Mouse (Mus musculus): ENCODE measurements around the gene Eya2. TPM values are rescaled to one million over a fixed set of nuclear protein-coding genes. Genes with fewer than 3 reads are reported as not detected.

The Eya2 gene
- total and polyA plus RNA-seq, 3 experiments, result not detected

DNA sequence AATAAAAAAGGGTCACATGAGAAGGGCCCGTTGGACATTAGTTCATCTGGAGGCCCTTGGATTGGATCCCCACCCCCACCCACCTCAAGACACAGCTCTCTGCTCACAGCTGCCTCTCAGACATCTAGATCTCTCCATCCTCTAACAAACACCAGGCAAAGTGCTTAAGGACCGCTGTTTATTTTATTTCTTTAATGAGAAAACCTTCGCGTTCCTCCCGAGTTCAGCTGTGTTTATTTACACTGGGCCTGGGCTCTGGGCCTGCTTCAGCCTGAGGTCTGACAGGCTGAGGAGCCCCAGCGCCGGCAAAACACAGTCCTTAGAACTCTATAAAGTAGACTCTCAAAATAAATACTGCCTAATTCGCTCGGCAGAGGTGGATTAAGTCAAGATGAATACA, 146.2 kb downstream of the Eya2 start:
- H3K4me1 ChIP-seq (ENCODE audit: insufficient read depth, low read depth, low read length), result no peaks in the 10 kb centered on the region
- DNase-seq (ENCODE audit: low spot score), result no peak
- peaks cover 3% of the 10 kb centered on the region; the same call in 1 of the 2 replicates for H3K27me3 ChIP-seq (ENCODE audit: insufficient read depth, low read length)
- no peaks in the 10 kb centered on the region for H3K9me3 ChIP-seq (replicated peaks)
- TF ChIP-seq GATA2 (IDR thresholded peaks at IDR 0.05; ENCODE audit: borderline replicate concordance, low read depth, low read length) (no peak), TAL1 (conservative IDR thresholded peaks at IDR 0.05; ENCODE audit: low read depth, low read length) (no peak), POLR2AphosphoS5 (IDR thresholded peaks at IDR 0.05; ENCODE audit: insufficient replicate concordance, low read depth, low read length) (no peak), GATA1 (IDR thresholded peaks at IDR 0.05; ENCODE audit: borderline replicate concordance, low read length) (no peak)
- no peaks in the 10 kb centered on the region for H3K36me3 ChIP-seq (replicated peaks)
- ATAC-seq (ENCODE audit: extremely low read depth, insufficient number of reproducible peaks, low FRiP score, poor library complexity, severe bottlenecking), result no peak
- no peak overlapping the region for H3K4me3 ChIP-seq (ENCODE audit: low read depth, low read length)

DNA sequence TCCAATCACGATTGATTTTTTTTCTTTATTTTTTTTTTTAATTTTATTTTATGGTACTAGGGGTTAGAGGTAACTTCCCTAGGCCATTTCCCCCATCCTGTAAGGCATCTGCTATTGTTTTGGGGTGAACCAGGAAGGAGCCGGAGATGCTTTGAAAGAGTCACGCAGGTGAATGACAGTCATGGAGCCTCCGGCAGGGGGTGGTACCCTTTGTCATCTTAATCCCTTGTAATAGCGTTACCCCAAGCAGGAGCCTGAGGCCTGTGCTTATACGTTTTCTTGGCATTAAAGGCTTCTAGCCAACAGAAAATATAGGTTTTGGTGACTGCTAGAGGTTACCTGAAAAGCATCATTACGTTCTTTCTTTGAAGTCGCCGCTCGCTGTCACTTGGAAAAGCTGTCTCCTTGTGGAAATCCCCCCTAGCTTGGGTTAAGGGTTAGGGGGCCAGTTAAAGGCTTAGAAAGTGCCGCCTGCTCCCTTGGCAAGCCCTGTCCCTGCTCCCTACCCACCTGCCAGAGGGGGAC, 146.8 kb downstream of the Eya2 start:
- H3K9me3 ChIP-seq (replicated peaks), result no peaks in the 10 kb centered on the region
- no peaks in the 10 kb centered on the region for H3K36me3 ChIP-seq (replicated peaks)
- H3K4me1 ChIP-seq (ENCODE audit: insufficient read depth, low read depth, low read length), result no peaks in the 10 kb centered on the region
- H3K27me3 ChIP-seq (ENCODE audit: insufficient read depth, low read length), result peaks cover 3% of the 10 kb centered on the region; the same call in 1 of the 2 replicates
- ATAC-seq (ENCODE audit: extremely low read depth, insufficient number of reproducible peaks, low FRiP score, poor library complexity, severe bottlenecking) (no peak), DNase-seq (ENCODE audit: low spot score) (no peak)
- no peak overlapping the region for H3K4me3 ChIP-seq (ENCODE audit: low read depth, low read length)
- TF ChIP-seq TAL1 (conservative IDR thresholded peaks at IDR 0.05; ENCODE audit: low read depth, low read length) (no peak), GATA2 (IDR thresholded peaks at IDR 0.05; ENCODE audit: borderline replicate concordance, low read depth, low read length) (no peak)

DNA sequence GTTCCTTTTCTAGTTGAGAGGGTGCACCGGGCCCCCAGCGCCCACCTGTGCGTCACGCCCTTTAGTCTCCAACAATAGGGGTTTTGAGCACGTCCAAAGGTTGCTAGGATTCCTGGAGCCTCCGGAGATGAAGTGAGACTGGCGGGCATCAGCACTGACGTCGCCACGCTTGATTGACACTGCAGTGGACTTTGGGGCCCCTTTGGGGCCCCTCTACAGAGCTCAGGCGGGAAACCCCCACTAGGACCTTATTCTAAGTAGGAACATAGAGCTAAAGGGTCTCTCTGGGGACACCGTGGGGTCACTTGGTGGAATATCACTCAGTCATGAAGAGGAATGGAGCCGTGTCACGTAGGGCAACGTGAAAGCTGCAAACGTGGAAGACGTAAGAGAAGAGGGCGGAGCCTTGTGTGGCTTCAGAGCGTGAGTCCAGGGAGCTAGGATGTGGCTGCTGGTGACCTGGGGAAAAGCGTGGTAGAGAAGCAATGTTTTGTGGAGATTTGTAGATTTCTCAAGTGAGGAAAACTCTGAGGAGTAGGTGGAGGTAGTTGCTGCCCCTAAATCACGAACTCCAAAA, 147.5 kb downstream of the Eya2 start:
- Histone ChIP-seq H3K4me3 (ENCODE audit: low read depth, low read length) (no peak overlapping the region), H3K9me3 (replicated peaks) (no peaks in the 10 kb centered on the region), H3K36me3 (replicated peaks) (no peaks in the 10 kb centered on the region), H3K4me1 (ENCODE audit: insufficient read depth, low read depth, low read length) (no peaks in the 10 kb centered on the region), H3K27me3 (ENCODE audit: insufficient read depth, low read length) (peaks cover 3% of the 10 kb centered on the region; the same call in 1 of the 2 replicates)
- ATAC-seq (ENCODE audit: extremely low read depth, insufficient number of reproducible peaks, low FRiP score, poor library complexity, severe bottlenecking) (no peak), DNase-seq (ENCODE audit: low spot score) (no peak)
- TF ChIP-seq GATA2 (IDR thresholded peaks at IDR 0.05; ENCODE audit: borderline replicate concordance, low read depth, low read length) (no peak), TAL1 (conservative IDR thresholded peaks at IDR 0.05; ENCODE audit: low read depth, low read length) (no peak), CTCF (IDR thresholded peaks at IDR 0.05; ENCODE audit: low read depth, low read length) (no peak)

DNA sequence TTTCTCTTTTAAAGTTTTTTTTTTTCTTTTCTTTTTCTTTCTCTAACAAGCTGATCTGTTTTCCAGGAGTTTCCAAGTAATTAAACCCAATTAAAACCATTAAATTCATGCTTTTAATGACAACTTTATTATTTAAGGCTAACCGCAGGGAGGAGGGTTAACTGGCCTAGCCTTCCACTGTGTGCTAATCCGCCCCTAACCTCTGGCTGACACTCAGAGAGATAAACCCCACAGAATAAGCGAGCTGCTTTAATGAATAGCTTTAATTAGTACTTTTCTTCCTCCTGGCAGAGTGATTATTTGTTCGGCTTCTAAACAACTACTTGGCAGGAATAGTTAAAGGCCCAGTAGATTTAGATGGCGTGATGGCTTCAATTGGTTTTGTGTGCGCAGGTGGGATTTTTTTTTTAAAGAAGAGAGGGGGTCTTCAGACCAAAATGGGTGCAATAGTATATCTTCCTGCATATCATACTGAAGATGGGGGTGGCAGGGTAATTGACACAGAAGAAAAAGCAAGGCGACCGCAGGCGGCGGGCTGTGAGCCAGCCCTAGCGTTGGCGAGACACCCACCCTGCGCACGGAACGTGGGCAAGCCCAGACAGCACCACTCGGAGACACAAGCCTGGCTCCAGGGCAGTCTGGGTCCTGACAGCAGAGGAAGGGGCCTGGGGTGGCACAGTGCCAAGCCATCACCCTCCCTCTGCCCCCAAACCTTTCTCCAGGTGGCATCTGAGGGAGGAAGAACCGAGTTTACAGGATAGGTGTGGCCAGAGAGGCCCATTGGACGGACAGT, 150.7 kb downstream of the Eya2 start:
- Histone ChIP-seq H3K36me3 (replicated peaks) (no peaks in the 10 kb centered on the region), H3K4me3 (ENCODE audit: low read depth, low read length) (no peak overlapping the region), H3K4me1 (ENCODE audit: insufficient read depth, low read depth, low read length) (no peaks in the 10 kb centered on the region), H3K27me3 (ENCODE audit: insufficient read depth, low read length) (peaks cover 3% of the 10 kb centered on the region; the same call in 1 of the 2 replicates), H3K9me3 (replicated peaks) (no peaks in the 10 kb centered on the region)
- no peak for TF ChIP-seq POLR2AphosphoS5 (IDR thresholded peaks at IDR 0.05; ENCODE audit: insufficient replicate concordance, low read depth, low read length)
- TF ChIP-seq TAL1 (conservative IDR thresholded peaks at IDR 0.05; ENCODE audit: low read depth, low read length), result no peak
- TF ChIP-seq CTCF (IDR thresholded peaks at IDR 0.05; ENCODE audit: low read depth, low read length), result no peak
- TF ChIP-seq GATA1 (IDR thresholded peaks at IDR 0.05; ENCODE audit: borderline replicate concordance, low read length), result no peak
- TF ChIP-seq GATA2 (IDR thresholded peaks at IDR 0.05; ENCODE audit: borderline replicate concordance, low read depth, low read length), result no peak
- ATAC-seq (ENCODE audit: extremely low read depth, insufficient number of reproducible peaks, low FRiP score, poor library complexity, severe bottlenecking) (no peak), DNase-seq (ENCODE audit: low spot score) (no peak)

DNA sequence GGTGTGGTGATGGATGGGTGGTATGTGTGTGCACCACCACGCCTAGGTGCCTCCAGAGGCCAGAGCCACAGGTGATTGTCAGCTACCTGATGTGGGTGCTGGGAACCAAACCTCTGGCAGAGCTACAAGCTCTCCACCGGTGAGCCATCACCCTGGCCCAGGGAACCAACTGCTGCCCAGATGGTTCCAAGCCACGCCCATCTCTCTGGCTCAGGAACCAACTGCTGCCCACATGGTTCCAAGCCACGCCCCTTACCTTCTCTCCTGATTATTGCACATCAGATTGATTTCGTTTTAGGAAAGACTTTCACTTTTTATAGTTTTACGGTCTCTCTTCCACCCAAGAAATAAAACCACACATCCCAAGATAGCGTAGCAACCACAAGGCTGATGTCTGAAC, 153.1 kb downstream of the Eya2 start:
- Histone ChIP-seq H3K4me3 (ENCODE audit: low read depth, low read length) (no peak overlapping the region), H3K27me3 (ENCODE audit: insufficient read depth, low read length) (peaks cover 3% of the 10 kb centered on the region; the same call in 1 of the 2 replicates), H3K36me3 (replicated peaks) (no peaks in the 10 kb centered on the region), H3K9me3 (replicated peaks) (no peaks in the 10 kb centered on the region), H3K4me1 (ENCODE audit: insufficient read depth, low read depth, low read length) (no peaks in the 10 kb centered on the region)
- ATAC-seq (ENCODE audit: extremely low read depth, insufficient number of reproducible peaks, low FRiP score, poor library complexity, severe bottlenecking) (no peak), DNase-seq (ENCODE audit: low spot score) (no peak)
- TF ChIP-seq GATA1 (IDR thresholded peaks at IDR 0.05; ENCODE audit: borderline replicate concordance, low read length) (no peak), TAL1 (conservative IDR thresholded peaks at IDR 0.05; ENCODE audit: low read depth, low read length) (no peak), CTCF (IDR thresholded peaks at IDR 0.05; ENCODE audit: low read depth, low read length) (no peak), POLR2AphosphoS5 (IDR thresholded peaks at IDR 0.05; ENCODE audit: insufficient replicate concordance, low read depth, low read length) (no peak), GATA2 (IDR thresholded peaks at IDR 0.05; ENCODE audit: borderline replicate concordance, low read depth, low read length) (no peak)

DNA sequence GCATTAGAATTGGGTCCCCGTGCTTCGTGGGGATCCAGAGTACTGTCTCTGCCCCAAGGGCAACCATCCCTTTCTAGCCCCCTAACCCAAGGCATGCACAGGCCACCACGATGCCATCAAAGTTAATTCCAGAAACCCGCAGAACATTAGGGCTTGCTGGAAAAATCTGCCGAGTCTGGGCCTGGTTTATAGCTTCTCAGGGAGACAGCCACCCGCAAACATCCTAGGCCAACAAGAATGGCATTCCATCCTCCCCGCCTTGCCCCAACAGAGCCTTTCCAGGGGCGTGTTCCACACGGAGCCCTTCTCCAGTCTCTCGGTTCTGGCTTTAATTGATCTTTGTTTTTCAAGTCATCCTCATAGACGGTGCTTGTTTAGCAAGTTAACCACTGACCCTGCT, 153.6 kb downstream of the Eya2 start:
- Histone ChIP-seq H3K4me1 (ENCODE audit: insufficient read depth, low read depth, low read length) (no peaks in the 10 kb centered on the region), H3K9me3 (replicated peaks) (no peaks in the 10 kb centered on the region), H3K27me3 (ENCODE audit: insufficient read depth, low read length) (peaks cover 3% of the 10 kb centered on the region; the same call in 1 of the 2 replicates), H3K4me3 (ENCODE audit: low read depth, low read length) (no peak overlapping the region), H3K36me3 (replicated peaks) (no peaks in the 10 kb centered on the region)
- ATAC-seq (ENCODE audit: extremely low read depth, insufficient number of reproducible peaks, low FRiP score, poor library complexity, severe bottlenecking), result no peak
- no peak for DNase-seq (ENCODE audit: low spot score)
- TF ChIP-seq POLR2AphosphoS5 (IDR thresholded peaks at IDR 0.05; ENCODE audit: insufficient replicate concordance, low read depth, low read length) (no peak), GATA1 (IDR thresholded peaks at IDR 0.05; ENCODE audit: borderline replicate concordance, low read length) (no peak), CTCF (IDR thresholded peaks at IDR 0.05; ENCODE audit: low read depth, low read length) (no peak), TAL1 (conservative IDR thresholded peaks at IDR 0.05; ENCODE audit: low read depth, low read length) (no peak), GATA2 (IDR thresholded peaks at IDR 0.05; ENCODE audit: borderline replicate concordance, low read depth, low read length) (no peak)

Data from G1E (cell line).